Mouse (Mus musculus) stomach, postnatal 0 days (tissue): ENCODE results near the gene Fgfr2.

Source experiments
- CTCF ChIP-seq: IDR thresholded peaks from 2 replicates; pipeline ENCODE4 v1.5.1; 2016; ENCODE audit warnings: antibody characterized with exemption, low read depth, mild to moderate bottlenecking, moderate library complexity
- EP300 ChIP-seq: optimal IDR thresholded peaks from 2 replicates; pipeline ENCODE3; 2016; ENCODE audit warnings: antibody characterized with exemption

DNA sequence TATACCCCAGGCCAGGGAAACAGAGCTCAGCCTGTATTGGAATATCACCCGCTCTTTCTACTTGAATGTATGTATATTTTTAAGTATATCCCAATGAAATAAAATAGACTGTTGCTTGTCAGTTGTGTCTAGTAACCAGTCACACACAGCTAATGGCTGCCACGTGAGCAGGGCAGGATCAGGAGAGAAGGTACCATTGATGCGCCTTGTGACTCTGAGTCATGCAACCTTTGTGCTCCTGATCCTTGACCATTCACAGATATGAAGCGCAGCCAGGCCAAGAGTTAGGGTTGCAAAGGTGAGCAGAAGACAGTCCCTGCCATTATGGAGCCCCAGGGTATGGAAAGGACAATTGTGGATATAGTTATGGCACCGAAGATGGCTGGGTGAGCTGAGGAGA, 2291.6 kb downstream of the Fgfr2 start:
- TF ChIP-seq CTCF (no peak), EP300 (no peak)
